Mouse (Mus musculus) embryo, embryonic 11 days (tissue): ENCODE data around the gene Fhl1.

ENCODE experiments used
- DNase-seq: peaks from one replicate; pipeline ENCODE4 v3.0.0-alpha.2; 2015

The Fhl1 gene

DNA sequence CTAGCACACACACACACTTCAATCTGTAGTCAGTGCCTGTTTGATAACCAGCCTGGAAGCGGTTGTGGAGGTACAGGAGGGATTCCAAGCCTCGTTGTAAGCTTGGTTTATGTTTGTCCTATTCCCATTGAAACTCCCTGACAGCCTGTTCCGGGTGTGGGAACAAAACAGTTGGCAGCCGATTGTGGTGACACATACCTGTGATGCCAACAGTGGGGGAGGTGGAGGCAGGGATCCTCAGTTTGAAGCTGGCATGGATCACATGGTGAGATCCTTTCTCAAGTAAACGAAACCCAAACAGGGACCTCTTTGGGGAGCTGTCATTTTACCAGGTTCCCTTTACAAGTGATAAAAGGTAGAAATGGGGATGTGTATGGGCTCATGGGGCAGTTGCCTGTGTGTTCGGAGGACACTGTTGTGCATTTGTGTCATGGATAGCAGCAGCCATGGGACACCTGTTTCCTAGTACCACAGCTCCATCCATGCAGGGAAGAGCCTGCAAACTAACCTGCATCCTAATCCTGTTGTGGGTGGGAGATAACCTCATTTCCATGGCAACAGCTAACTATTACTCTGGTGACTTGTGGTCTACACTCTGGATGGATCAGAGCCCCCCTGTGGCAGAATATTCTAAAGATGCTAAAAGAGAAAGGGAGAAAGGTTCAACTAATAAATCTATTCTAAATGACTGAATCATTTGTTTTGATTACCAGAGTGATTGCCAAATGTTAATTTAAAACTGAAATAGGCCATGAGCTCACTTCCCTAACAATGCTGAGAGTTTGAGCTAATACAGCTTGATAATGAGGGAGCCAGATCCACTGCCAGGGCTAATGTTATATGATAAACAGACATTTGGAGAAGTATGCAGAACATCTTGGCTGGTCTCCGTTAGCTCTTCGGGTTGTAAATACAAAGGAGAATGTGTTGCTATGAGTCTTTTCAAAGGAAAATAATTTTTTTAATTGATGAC, 22.0 kb downstream of the Fhl1 start:
- no peak for DNase-seq

DNA sequence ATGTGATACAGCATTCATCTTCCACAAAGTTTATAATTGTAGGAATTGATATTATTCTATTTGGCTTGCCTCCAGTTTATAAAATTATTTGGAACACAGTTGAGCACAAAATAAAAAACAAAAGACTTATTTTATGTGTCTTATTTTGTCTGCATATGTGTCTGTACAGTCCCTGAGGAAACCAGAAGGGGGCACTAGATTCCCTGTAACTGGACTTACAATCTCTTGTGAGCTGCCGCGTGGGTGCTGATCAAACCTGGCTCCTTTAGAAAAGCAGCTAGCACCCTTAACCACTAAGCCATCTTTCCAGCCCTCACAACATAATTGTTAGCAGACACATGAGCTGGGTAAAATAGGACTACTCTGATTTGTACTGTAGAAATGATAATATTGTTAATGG, 24.1 kb downstream of the Fhl1 start:
- DNase-seq: peak; percentile 41

DNA sequence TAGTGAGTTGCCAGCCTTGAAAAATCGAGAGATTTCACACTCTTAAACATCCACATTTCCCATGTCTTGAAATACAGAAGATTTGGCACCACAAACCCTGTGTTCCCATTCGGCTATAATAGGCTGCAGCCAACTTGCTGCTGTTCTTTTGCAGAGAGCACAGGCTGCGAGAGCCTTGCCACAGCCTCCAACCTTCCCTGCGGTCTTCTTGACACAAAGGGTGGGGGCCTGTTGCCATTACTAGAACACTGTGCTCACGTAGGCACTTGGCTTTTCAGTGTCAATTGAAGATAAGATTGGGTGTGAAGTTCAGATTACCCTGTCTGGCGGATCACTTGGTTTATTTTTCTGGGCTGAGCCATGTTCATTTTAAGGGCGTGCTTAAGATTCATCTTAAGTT, 24.8 kb downstream of the Fhl1 start:
- no peak for DNase-seq

DNA sequence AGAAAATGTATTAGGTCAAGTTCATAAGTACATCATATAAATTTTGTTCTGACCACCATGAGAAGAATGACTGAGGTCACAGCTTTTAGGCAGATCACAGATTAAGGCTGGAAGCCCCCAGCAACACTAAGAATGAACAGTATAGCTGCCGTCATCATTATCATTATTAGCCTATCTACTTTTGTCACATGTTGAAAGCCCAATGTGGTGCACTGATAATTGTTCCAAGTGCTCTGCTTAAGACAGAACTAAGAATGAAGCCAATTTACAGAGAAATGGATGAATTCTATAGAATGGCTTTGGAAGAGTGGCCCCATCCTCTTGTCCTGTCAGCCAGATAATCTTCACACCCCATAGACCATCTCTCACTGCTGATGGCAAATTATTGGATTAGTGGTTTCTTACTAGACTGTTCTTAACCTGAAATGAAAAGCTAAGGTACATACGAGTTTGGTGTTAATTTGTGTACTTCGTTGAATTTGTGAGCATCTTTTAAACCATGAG, 28.7 kb downstream of the Fhl1 start:
- no peak for DNase-seq

DNA sequence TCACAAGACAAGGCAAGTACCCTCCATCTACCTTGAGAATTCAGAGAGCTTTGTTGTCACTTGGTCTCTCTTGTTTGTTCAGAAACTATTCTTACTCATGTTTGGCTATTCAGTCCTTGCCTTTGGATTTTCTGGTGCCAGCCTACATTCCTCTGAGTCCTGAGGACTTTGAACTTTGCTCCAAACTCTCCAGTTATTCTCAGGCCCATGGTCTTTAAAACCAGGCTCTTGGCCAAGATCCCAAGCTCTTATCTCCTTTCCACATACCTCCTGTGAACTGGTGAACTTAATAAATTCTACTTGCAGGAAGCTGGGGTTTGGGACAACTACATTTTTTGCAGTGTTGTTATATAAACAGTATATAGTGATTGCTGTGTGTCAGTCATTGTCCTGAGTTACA, 38.3 kb downstream of the Fhl1 start:
- no peak for DNase-seq

DNA sequence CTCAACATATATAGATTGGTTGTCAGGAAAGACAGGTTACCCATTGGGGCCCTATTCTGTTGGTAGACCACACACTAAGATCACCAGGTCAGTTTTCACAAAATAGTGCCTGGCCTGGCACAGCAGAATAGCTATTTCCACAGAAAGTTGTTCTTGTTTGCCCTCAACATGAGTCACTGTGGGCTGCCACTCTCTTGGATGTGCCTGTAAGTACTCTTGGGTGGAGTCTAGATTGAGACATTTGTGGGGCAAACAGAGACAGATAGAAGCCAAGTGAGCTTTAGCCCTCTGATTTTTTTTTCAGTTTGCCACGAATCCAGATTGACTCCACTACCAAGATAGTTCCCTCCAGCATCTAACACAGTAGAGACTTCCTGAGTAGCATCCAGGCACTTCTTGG, 40.2 kb downstream of the Fhl1 start:
- no peak for DNase-seq

DNA sequence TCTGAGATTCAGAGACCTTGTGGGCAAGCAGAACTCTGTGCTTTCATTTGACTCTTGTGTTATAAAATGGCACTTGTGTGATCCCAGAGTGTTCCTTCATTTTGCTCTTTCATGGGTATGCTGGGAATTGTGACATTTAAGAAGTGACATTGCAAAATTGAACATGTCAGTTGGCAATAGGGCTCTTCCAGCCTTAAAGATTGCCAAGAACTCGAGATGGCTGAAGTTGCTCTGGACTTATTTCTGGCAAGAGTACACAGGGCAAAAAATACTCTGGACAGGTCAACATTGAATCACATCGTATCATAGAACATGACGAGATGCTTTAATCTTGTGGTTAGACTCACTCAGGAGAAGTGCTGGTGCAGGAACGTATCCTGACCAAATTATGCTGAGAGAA, 41.7 kb downstream of the Fhl1 start:
- no peak for DNase-seq

DNA sequence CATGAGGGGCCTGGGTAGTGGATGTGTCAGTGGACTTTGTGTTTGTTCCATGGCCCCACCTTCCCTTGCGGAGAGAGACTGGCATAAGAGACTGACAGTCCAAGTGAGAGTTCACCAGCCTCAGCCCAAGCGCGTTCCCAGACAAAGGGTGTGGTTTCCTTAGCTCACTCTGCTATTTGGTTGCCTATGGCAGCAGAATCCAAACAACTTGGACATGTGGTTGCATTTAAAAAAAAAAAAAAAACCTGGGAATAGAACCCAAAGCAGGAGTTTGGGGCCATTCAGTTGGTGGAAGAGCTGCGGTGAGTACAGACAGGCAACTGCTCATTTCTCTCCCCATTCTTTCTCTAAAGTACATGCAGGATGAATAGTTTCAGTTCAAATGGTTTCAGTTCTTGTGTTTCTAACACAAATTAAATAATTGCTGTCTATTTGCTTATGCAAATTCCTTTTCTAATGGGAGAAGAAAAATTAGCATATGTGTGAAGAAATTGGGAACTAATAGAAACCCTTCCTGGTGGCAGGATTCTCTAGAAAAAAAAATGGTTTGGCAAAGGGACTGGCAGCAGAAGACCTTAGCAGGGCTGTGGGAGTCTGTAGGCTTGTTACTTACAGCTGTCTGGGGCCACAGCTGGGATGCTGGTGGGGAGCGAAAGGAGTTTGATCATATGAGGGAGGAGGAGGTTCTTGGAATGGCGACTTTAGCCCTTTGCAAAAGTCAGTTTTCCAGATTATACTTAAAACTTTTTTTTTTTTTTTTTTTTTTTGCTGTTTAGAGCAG, 54.9 kb downstream of the Fhl1 start:
- DNase-seq: peak; percentile 27

DNA sequence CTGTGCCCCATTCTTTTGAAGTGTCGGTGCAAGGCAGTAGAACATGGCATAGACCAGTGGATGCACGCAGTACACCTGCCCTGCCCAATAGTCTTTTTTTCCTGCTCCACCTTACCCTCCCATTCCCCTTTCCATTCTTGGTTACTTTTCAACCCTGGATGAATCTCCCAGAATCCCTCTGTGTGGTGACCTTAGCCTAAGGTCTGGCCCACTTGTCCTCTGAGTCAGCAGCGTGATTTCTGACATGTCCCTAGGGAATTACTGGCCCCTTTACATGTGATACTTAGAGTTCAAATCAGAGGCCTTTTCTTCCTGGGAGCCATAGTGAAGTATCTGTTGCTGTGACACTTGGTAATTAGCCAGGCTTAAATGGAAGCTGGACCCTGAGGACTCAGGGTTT, 55.9 kb downstream of the Fhl1 start:
- DNase-seq: no peak

DNA sequence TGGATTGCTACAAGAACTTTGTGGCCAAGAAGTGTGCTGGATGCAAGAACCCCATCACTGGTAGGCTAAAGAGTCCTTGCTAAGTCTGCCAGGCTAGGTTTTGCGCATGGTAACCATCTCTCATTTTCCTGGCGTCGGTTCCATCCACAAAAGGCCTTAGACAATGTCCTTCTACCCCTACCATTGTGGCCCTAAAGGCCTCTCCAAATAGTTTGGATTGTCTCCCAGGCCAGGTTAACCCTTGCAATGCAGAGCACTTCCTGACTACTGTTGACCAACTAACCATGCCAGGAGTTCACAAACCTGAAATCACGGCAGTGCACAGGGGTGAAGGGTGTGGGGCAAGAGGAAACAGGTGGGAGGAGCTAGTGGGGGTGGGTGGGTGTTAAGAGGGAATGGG, 59.0 kb downstream of the Fhl1 start:
- DNase-seq: no peak

DNA sequence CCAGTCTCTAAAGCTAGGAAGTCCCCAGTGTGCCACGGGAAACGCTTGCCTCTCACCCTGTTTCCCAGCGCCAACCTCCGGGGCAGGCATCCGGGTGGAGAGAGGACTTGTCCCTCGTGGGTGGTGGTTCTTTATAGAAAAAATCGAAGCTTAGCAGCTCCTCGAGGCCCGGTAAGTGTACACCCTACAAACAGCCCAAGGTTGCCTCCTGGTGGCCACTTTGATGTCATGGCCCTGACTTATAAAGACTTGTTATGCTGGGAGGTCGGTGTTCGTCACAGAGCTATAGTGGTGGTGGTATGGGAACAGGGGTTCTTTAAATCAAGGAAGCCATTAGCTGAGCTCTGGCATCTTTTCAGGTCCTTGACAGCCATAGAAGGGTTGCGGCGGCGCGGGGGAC, 59.7 kb downstream of the Fhl1 start:
- DNase-seq: peak; percentile 69

DNA sequence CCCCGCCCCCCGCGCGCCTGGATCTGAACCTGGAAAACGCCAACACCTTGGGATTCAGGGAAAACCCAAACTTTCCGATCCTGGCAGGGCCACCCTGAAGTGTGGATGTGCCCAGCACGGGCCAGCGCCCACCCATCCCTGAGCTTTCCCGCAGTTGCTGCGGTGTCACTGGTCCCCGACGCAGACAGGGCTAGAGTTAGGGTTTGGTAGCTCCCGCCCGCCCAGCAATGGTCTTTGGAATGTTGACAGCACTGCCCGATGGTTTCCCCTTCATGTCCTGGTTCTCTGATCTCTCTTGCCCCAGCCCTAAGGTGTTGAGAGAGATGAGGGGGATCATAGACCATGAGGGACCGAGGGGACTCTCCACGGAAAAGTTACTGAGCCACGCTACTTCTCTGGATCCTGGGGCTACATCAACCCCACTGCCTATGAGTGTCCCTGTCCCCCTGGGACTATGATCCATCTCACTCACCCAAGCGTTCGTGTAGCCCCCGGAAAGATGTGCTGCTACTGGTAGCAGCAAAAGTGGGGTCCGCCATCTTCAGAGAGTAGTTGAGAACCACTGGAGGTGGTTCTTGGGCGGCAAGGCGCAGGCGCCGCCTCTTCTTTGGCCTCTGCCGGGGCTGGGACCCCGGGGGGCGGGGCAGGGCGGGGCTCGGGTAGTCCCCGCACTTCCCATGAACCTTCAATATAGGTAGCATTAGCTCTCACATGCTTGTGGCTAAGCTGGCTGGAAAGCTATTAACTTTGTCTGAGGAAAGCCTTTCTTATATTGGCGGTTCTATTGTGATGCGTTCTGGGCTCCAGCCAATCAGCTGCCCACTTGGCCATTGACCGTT, 90.4 kb downstream of the Fhl1 start, which contains the start of gene Map7d3:
Gene Map7d3 (minus strand): TSS at position 562 of the 839 bp plus-strand sequence.
- DNase-seq: peak; percentile 59

DNA sequence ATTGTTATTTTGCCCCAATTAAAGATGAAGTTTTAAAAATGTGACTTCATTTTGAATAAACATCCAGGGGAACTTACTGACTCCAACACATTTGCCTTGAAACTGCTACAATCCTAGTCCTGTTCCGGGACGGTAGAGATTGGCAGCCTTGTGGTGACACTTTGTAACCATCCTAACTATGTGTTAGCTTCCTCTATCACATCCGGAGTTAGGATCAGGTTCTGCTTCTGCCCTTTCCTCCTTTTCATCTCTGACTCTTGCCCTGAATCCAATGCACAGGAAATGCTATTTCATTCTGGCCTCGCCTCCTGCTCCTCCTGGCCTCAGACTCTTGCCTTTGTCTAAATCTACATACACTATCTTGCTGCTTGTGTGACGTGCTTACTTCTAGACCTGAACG, 95.9 kb downstream of the Fhl1 start:
- DNase-seq: no peak

DNA sequence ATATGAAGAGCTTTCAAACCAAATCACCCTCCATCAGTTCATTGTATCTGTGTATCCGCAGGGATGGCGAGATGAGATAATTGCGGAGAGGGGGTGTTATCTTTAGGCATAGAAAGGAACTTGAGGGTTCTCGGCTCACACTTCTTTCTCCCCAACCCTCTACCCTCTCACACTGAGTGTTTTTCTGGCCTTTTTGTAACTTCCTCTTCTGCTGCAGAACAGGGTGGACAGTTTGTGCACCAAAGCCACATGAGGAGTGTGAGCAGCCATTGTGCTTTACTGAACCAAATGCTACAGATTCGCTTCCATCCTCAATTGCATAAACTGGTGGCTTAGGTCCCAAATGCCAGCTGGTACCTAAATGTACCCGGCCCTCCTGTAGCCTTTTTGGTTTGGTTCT, 104.3 kb downstream of the Fhl1 start:
- no peak for DNase-seq

DNA sequence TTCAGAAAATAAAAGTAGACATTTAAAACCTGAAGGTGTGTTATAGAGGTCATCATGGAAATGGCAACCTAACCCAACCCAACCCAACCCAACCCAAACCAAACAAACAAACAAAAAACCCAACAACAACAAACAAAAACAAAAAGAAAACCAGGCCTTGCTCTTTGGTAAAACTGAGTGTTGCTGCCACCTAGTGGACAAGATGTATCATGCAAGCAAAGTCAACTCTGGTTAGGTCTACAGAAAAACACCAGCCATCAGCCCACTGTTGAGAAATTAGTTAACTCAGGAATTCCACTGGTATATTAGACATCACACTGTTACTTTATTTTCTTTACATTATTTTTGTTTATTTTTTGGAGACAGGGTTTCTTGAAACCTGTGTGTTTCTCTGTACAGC, 107.8 kb downstream of the Fhl1 start:
- peak; percentile 33 for DNase-seq

DNA sequence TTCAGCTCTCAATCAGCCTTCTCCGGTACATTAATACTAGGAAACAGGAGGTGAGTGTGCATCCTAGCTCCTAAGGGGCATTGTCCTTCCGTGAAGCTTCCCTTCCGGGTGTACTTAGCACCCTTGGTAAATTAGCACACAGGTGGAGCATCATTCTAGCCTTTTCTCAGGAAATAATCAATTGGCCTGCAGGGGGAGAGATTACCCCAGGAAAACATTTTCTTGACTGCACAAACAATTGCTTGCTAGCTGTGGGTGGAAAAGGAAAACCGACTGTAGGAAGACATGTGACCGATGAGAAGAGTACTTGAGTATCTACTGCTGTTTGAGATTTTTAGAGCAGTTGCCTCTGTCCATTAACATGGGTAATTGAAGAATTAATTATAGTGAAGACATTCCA, 109.7 kb downstream of the Fhl1 start:
- no peak for DNase-seq
